Mouse (Mus musculus): ENCODE data around the gene Slc44a4. TPM values are rescaled to one million over a fixed set of nuclear protein-coding genes. Genes with fewer than 3 reads are reported as not detected.

Slc44a4 gene
- polyA plus RNA-seq, 1 experiment from 2014 or later: 3.5 TPM

GRCm38 (mm10) chr17:34975581-34976492, 61.6 kb downstream of the Slc44a4 start:
- H3K4me3 ChIP-seq (ENCODE audit: low read depth, low read length): no peak overlapping the region
- no peaks in the 10 kb centered on the region for H3K36me3 ChIP-seq (replicated peaks; ENCODE audit: insufficient read depth, low read length)
- no peak overlapping the region for H3K4me2 ChIP-seq (ENCODE audit: low read depth, low read length)
- TF ChIP-seq CTCF (IDR thresholded peaks at IDR 0.05; ENCODE audit: low read depth) (no peak), EP300 (IDR thresholded peaks at IDR 0.05; ENCODE audit: low read depth) (no peak)
- H3K9ac ChIP-seq (replicated peaks): no peak overlapping the region
- 70% methylated on average over 3 of the region's 3 CpGs for WGBS (ENCODE audit: insufficient replicate concordance)
- DNase-seq (no peak), ATAC-seq (no peak; the same call in 1 of the 2 replicates)
- no peaks in the 10 kb centered on the region for H3K9me3 ChIP-seq (ENCODE audit: low read length)
- H3K27me3 ChIP-seq (ENCODE audit: insufficient read depth, low read length): peaks cover 5% of the 10 kb centered on the region; the same call in 1 of the 2 replicates
- H3K27ac ChIP-seq (ENCODE audit: low read depth): peak overlapping the region; percentile 39; the same call in 1 of the 2 replicates
- peaks cover 14% of the 10 kb centered on the region for H3K4me1 ChIP-seq (ENCODE audit: insufficient read depth)

- WGBS (ENCODE audit: insufficient replicate concordance): 92% methylated on average over 20 of the region's 20 CpGs
- Histone ChIP-seq H3K4me3 (ENCODE audit: low read depth, low read length) (no peak overlapping the region), H3K9me3 (ENCODE audit: low read length) (no peaks in the 10 kb centered on the region), H3K9ac (replicated peaks) (no peak overlapping the region), H3K27me3 (ENCODE audit: insufficient read depth, low read length) (peaks cover 5% of the 10 kb centered on the region; the same call in 1 of the 2 replicates), H3K4me2 (ENCODE audit: low read depth, low read length) (no peak overlapping the region), H3K36me3 (replicated peaks; ENCODE audit: insufficient read depth, low read length) (no peaks in the 10 kb centered on the region), H3K4me1 (ENCODE audit: insufficient read depth) (peaks cover 19% of the 10 kb centered on the region), H3K27ac (ENCODE audit: low read depth) (no peak overlapping the region)
- TF ChIP-seq EP300 (IDR thresholded peaks at IDR 0.05; ENCODE audit: low read depth) (no peak), CTCF (IDR thresholded peaks at IDR 0.05; ENCODE audit: low read depth) (no peak)
- DNase-seq (no peak), ATAC-seq (no peak)
These were observed 62.7 kb downstream of the Slc44a4 start for GRCm38 (mm10) chr17:34977000-34977399.

GRCm38 (mm10) chr17:34978239-34978638, 64.0 kb downstream of the Slc44a4 start:
- no peaks in the 10 kb centered on the region for H3K27me3 ChIP-seq (ENCODE audit: insufficient read depth, low read length)
- no peaks in the 10 kb centered on the region for H3K36me3 ChIP-seq (replicated peaks; ENCODE audit: insufficient read depth, low read length)
- H3K27ac ChIP-seq (ENCODE audit: low read depth): no peak overlapping the region
- H3K9me3 ChIP-seq (ENCODE audit: low read length): no peaks in the 10 kb centered on the region
- peaks cover 15% of the 10 kb centered on the region for H3K4me1 ChIP-seq (ENCODE audit: insufficient read depth)
- ATAC-seq (no peak), DNase-seq (no peak)
- 89% methylated on average over 27 of the region's 27 CpGs for WGBS (ENCODE audit: insufficient replicate concordance)
- TF ChIP-seq EP300 (IDR thresholded peaks at IDR 0.05; ENCODE audit: low read depth) (no peak), CTCF (IDR thresholded peaks at IDR 0.05; ENCODE audit: low read depth) (no peak)
- no peak overlapping the region for H3K9ac ChIP-seq (replicated peaks)
- H3K4me2 ChIP-seq (ENCODE audit: low read depth, low read length): no peak overlapping the region
- no peak overlapping the region for H3K4me3 ChIP-seq (ENCODE audit: low read depth, low read length)

DNA sequence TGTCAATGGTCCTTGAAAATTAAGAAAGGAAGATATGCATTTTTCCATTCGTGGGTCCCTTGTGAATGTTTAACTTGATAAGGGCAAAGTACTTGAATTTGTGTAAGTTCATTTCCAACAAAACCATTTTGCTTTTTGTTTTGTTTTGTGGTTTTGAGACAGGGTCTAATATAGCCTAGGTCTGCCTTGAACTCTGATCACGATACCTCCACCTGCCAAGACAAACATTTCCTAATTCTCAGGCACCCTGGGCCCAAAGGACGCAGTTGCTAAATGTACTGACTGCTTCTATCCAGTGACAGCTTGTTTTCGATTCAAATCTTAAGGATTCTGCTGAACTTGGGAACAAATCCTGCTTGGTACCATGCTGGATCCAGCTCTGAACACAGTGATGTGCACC, 65.4 kb downstream of the Slc44a4 start:
- Histone ChIP-seq H3K36me3 (replicated peaks; ENCODE audit: insufficient read depth, low read length) (no peaks in the 10 kb centered on the region), H3K4me1 (ENCODE audit: insufficient read depth) (peaks cover 15% of the 10 kb centered on the region), H3K9ac (replicated peaks) (no peak overlapping the region), H3K4me3 (ENCODE audit: low read depth, low read length) (no peak overlapping the region), H3K4me2 (ENCODE audit: low read depth, low read length) (0 out of 2 replicates have a peak overlapping the region, but pooled peaks have one; percentile 81), H3K27ac (ENCODE audit: low read depth) (peak overlapping the region; percentile 71), H3K27me3 (ENCODE audit: insufficient read depth, low read length) (no peaks in the 10 kb centered on the region), H3K9me3 (ENCODE audit: low read length) (no peaks in the 10 kb centered on the region)
- ATAC-seq (peak; percentile 40), DNase-seq (no peak)
- TF ChIP-seq CTCF (IDR thresholded peaks at IDR 0.05; ENCODE audit: low read depth) (no peak), EP300 (IDR thresholded peaks at IDR 0.05; ENCODE audit: low read depth) (peak; percentile 61)
- 61% methylated on average over 4 of the region's 4 CpGs for whole genome bisulfite sequencing (ENCODE audit: insufficient replicate concordance)

Other genes starting within 250 kb of the Slc44a4 start
- 0.36 TPM in 2 replicates for gene Tnxb, start 243.9 kb upstream of the Slc44a4 start, polyA plus RNA-seq (2015; fragmentation: Nextera tagmentation; extraction: Ambion mirVana)
- gene C4b, start 170.6 kb upstream of the Slc44a4 start, polyA plus RNA-seq (2015; fragmentation: Nextera tagmentation; extraction: Ambion mirVana): 151 and 198 TPM in 2 replicates
- gene Cyp21a1, start 109.9 kb upstream of the Slc44a4 start, polyA plus RNA-seq (2015; fragmentation: Nextera tagmentation; extraction: Ambion mirVana): not detected in 2 replicates
- 12.6 and 13.1 TPM in 2 replicates for gene Stk19, start 77.5 kb upstream of the Slc44a4 start, polyA plus RNA-seq (2015; fragmentation: Nextera tagmentation; extraction: Ambion mirVana)
- gene Dxo, start 77.4 kb upstream of the Slc44a4 start, polyA plus RNA-seq (2015; fragmentation: Nextera tagmentation; extraction: Ambion mirVana): 17.6 and 19.2 TPM in 2 replicates
- 14.1 and 15.4 TPM in 2 replicates for gene Skiv2l, start 64.3 kb upstream of the Slc44a4 start, polyA plus RNA-seq (2015; fragmentation: Nextera tagmentation; extraction: Ambion mirVana)
- 26.1 and 26.5 TPM in 2 replicates for gene Nelfe, start 64.1 kb upstream of the Slc44a4 start, polyA plus RNA-seq (2015; fragmentation: Nextera tagmentation; extraction: Ambion mirVana)
- gene Cfb, start 51.9 kb upstream of the Slc44a4 start, polyA plus RNA-seq (2015; fragmentation: Nextera tagmentation; extraction: Ambion mirVana): 744 and 847 TPM in 2 replicates
- 0.33 and 0.46 TPM in 2 replicates for gene Zbtb12, start 35.0 kb upstream of the Slc44a4 start, polyA plus RNA-seq (2015; fragmentation: Nextera tagmentation; extraction: Ambion mirVana)
- gene Gm20547, start 32.4 kb upstream of the Slc44a4 start, polyA plus RNA-seq (2015; fragmentation: Nextera tagmentation; extraction: Ambion mirVana): 0.25 TPM in 1 of 2 replicates, not detected in the other
- gene C2, start 16.2 kb upstream of the Slc44a4 start, polyA plus RNA-seq (2015; fragmentation: Nextera tagmentation; extraction: Ambion mirVana): 35.7 and 37.3 TPM in 2 replicates
- gene Ehmt2, start 16.0 kb upstream of the Slc44a4 start, polyA plus RNA-seq (2015; fragmentation: Nextera tagmentation; extraction: Ambion mirVana): 11.1 TPM in 2 replicates
- gene Neu1, start 16.8 kb downstream of the Slc44a4 start, polyA plus RNA-seq (2015; fragmentation: Nextera tagmentation; extraction: Ambion mirVana): 35.6 and 40.3 TPM in 2 replicates
- 0.06 and 0.12 TPM in 2 replicates for gene Hspa1b, start 44.8 kb downstream of the Slc44a4 start, polyA plus RNA-seq (2015; fragmentation: Nextera tagmentation; extraction: Ambion mirVana)
- gene Gm20481, start 55.4 kb downstream of the Slc44a4 start, polyA plus RNA-seq (2015; fragmentation: Nextera tagmentation; extraction: Ambion mirVana): 0.28 TPM in 1 of 2 replicates, not detected in the other
- gene Hspa1a, start 57.7 kb downstream of the Slc44a4 start, polyA plus RNA-seq (2015; fragmentation: Nextera tagmentation; extraction: Ambion mirVana): 0.46 and 0.59 TPM in 2 replicates
- 0.18 TPM in 1 of 2 replicates, not detected in the other for gene Hspa1l, start 58.2 kb downstream of the Slc44a4 start, polyA plus RNA-seq (2015; fragmentation: Nextera tagmentation; extraction: Ambion mirVana)
- gene Lsm2, start 67.4 kb downstream of the Slc44a4 start, polyA plus RNA-seq (2015; fragmentation: Nextera tagmentation; extraction: Ambion mirVana): 69.8 and 76.7 TPM in 2 replicates
- gene Vars, start 86.5 kb downstream of the Slc44a4 start, polyA plus RNA-seq (2015; fragmentation: Nextera tagmentation; extraction: Ambion mirVana): 38.0 and 43.8 TPM in 2 replicates
- gene Vwa7, start 102.1 kb downstream of the Slc44a4 start, polyA plus RNA-seq (2015; fragmentation: Nextera tagmentation; extraction: Ambion mirVana): 0.09 and 0.12 TPM in 2 replicates
- gene Sapcd1, start 113.5 kb downstream of the Slc44a4 start, polyA plus RNA-seq (2015; fragmentation: Nextera tagmentation; extraction: Ambion mirVana): 3.3 and 4.1 TPM in 2 replicates
- 3.8 and 4.2 TPM in 2 replicates for gene Msh5, start 132.3 kb downstream of the Slc44a4 start, polyA plus RNA-seq (2015; fragmentation: Nextera tagmentation; extraction: Ambion mirVana)
- gene Clic1, start 135.5 kb downstream of the Slc44a4 start, polyA plus RNA-seq (2015; fragmentation: Nextera tagmentation; extraction: Ambion mirVana): 98.6 and 102 TPM in 2 replicates
- 15.8 and 17.2 TPM in 2 replicates for gene Ddah2, start 144.6 kb downstream of the Slc44a4 start, polyA plus RNA-seq (2015; fragmentation: Nextera tagmentation; extraction: Ambion mirVana)
- 0.32 and 0.49 TPM in 2 replicates for gene Ly6g6c, start 150.9 kb downstream of the Slc44a4 start, polyA plus RNA-seq (2015; fragmentation: Nextera tagmentation; extraction: Ambion mirVana)
- gene Mpig6b, start 151.7 kb downstream of the Slc44a4 start, polyA plus RNA-seq (2015; fragmentation: Nextera tagmentation; extraction: Ambion mirVana): 6.5 and 7.1 TPM in 2 replicates
- 0.19 TPM in 1 of 2 replicates, not detected in the other for gene Ly6g6e, start 162.4 kb downstream of the Slc44a4 start, polyA plus RNA-seq (2015; fragmentation: Nextera tagmentation; extraction: Ambion mirVana)
- gene Ly6g6d, start 163.6 kb downstream of the Slc44a4 start, polyA plus RNA-seq (2015; fragmentation: Nextera tagmentation; extraction: Ambion mirVana): 0.54 and 0.60 TPM in 2 replicates
- gene Ly6g6f, start 171.1 kb downstream of the Slc44a4 start, polyA plus RNA-seq (2015; fragmentation: Nextera tagmentation; extraction: Ambion mirVana): 4.0 and 5.3 TPM in 2 replicates
- gene Abhd16a, start 174.8 kb downstream of the Slc44a4 start, polyA plus RNA-seq (2015; fragmentation: Nextera tagmentation; extraction: Ambion mirVana): 47.3 and 49.3 TPM in 2 replicates
- not detected in 2 replicates for gene Ly6g5c, start 193.8 kb downstream of the Slc44a4 start, polyA plus RNA-seq (2015; fragmentation: Nextera tagmentation; extraction: Ambion mirVana)
- gene Ly6g5b, start 201.0 kb downstream of the Slc44a4 start, polyA plus RNA-seq (2015; fragmentation: Nextera tagmentation; extraction: Ambion mirVana): 0.32 and 0.67 TPM in 2 replicates
- gene Gpank1, start 207.0 kb downstream of the Slc44a4 start, polyA plus RNA-seq (2015; fragmentation: Nextera tagmentation; extraction: Ambion mirVana): 8.1 and 9.6 TPM in 2 replicates
- gene Csnk2b, start 207.6 kb downstream of the Slc44a4 start, polyA plus RNA-seq (2015; fragmentation: Nextera tagmentation; extraction: Ambion mirVana): 120 and 131 TPM in 2 replicates
- gene D17H6S53E, start 211.9 kb downstream of the Slc44a4 start, polyA plus RNA-seq (2015; fragmentation: Nextera tagmentation; extraction: Ambion mirVana): 4.4 and 4.8 TPM in 2 replicates
- 1,209 and 1,216 TPM in 2 replicates for gene Apom, start 217.6 kb downstream of the Slc44a4 start, polyA plus RNA-seq (2015; fragmentation: Nextera tagmentation; extraction: Ambion mirVana)
- gene Bag6, start 220.7 kb downstream of the Slc44a4 start, polyA plus RNA-seq (2015; fragmentation: Nextera tagmentation; extraction: Ambion mirVana): 16.5 and 19.7 TPM in 2 replicates

Data from liver, postnatal 0 days (tissue).